Mouse (Mus musculus) frontal cortex, postnatal 25 days (tissue): Measurements from ENCODE around the gene Btnl2.

Source experiments
- DNase-seq, 2 experiments: peaks; one replicate each; pipeline ENCODE4 v3.0.0; 2022; ENCODE audit warnings: low spot score in 2 of 2

The Btnl2 gene

GRCm38 (mm10) chr17:34398711-34399393 lies 44.2 kb downstream of the Btnl2 start, which contains the start of gene BC051142:
BC051142 (plus strand) TSS chr17:34398820.
- peak; percentile 62 to 76 for DNase-seq

GRCm38 (mm10) chr17:34399394-34399715 lies 44.7 kb downstream of the Btnl2 start:
- no peak for DNase-seq

DNA sequence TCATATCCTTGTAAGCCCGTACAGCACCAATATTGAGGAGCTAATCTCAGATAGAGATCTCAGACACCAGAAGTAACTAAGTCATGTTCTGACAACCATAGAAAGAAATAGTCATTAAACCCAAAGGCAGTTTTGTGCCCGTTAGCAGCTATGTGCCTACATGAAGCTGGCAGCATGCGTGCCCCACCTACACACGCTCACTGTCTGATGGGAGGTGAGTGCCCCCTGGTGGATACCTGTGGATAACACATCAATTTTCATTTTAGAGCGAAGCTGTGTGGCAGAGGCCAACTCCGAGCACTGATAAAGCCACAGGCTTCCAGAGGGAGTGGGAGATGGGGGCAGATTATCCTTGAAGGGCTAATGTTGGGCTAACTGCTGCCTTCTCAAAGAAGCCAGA lies 56.5 kb downstream of the Btnl2 start:
- peak; percentile 16 to 62 for DNase-seq
